Mouse (Mus musculus): ENCODE measurements around the gene Gipr. TPM values are rescaled to one million over a fixed set of nuclear protein-coding genes. Genes with fewer than 3 reads are reported as not detected.

Gene Gipr
- total and polyA plus RNA-seq, 2 experiments, result not detected

GRCm38 (mm10) chr7:19169506-19169905, 3.6 kb upstream of the Gipr start:
- no peaks in the 10 kb centered on the region for H3K4me1 ChIP-seq (ENCODE audit: control insufficient read depth, insufficient read depth, low read length)
- peaks cover 8% of the 10 kb centered on the region; the same call in 1 of the 2 replicates for H3K27me3 ChIP-seq (ENCODE audit: control insufficient read depth, insufficient read depth, low read length)
- H3K9ac ChIP-seq (ENCODE audit: low read depth, low read length), result no peak overlapping the region
- WGBS, result 65% methylated on average over 10 of the region's 10 CpGs
- TF ChIP-seq CTCF (IDR thresholded peaks at IDR 0.05; ENCODE audit: low read depth, low read length) (no peak), POLR2A (IDR thresholded peaks at IDR 0.05; ENCODE audit: extremely low read depth, insufficient read depth, low read length) (no peak)
- H3K79me2 ChIP-seq (ENCODE audit: control insufficient read depth, insufficient read depth, low read length), result no peaks in the 10 kb centered on the region
- no peaks in the 10 kb centered on the region for H3K36me3 ChIP-seq (ENCODE audit: control insufficient read depth, insufficient read depth, low read length)
- H3K4me3 ChIP-seq (ENCODE audit: insufficient read depth, low read depth, low read length), result no peak overlapping the region
- H3K27ac ChIP-seq (replicated peaks; ENCODE audit: insufficient read depth, low read depth, low read length), result no peak overlapping the region
- no peak for DNase-seq (ENCODE audit: extremely low read depth, low read depth, low spot score)

GRCm38 (mm10) chr7:19166990-19167389, 1.1 kb upstream of the Gipr start:
- Histone ChIP-seq H3K9ac (ENCODE audit: low read depth, low read length) (no peak overlapping the region), H3K27ac (replicated peaks; ENCODE audit: insufficient read depth, low read depth, low read length) (no peak overlapping the region), H3K27me3 (ENCODE audit: control insufficient read depth, insufficient read depth, low read length) (peaks cover 10% of the 10 kb centered on the region; the same call in 1 of the 2 replicates), H3K4me1 (ENCODE audit: control insufficient read depth, insufficient read depth, low read length) (no peaks in the 10 kb centered on the region), H3K36me3 (ENCODE audit: control insufficient read depth, insufficient read depth, low read length) (no peaks in the 10 kb centered on the region), H3K79me2 (ENCODE audit: control insufficient read depth, insufficient read depth, low read length) (no peaks in the 10 kb centered on the region), H3K4me3 (ENCODE audit: insufficient read depth, low read depth, low read length) (no peak overlapping the region)
- WGBS, result 86% methylated on average over 3 of the region's 3 CpGs
- TF ChIP-seq CTCF (IDR thresholded peaks at IDR 0.05; ENCODE audit: low read depth, low read length) (no peak), POLR2A (IDR thresholded peaks at IDR 0.05; ENCODE audit: extremely low read depth, insufficient read depth, low read length) (no peak)
- DNase-seq (ENCODE audit: extremely low read depth, low read depth, low spot score), result no peak

- peaks cover 10% of the 10 kb centered on the region; the same call in 1 of the 2 replicates for H3K27me3 ChIP-seq (ENCODE audit: control insufficient read depth, insufficient read depth, low read length)
- no peak overlapping the region for H3K9ac ChIP-seq (ENCODE audit: low read depth, low read length)
Measured at GRCm38 (mm10) chr7:19164978-19165377, 949 bp downstream of the Gipr start.

GRCm38 (mm10) chr7:19164189-19164588, 1.7 kb downstream of the Gipr start:
- no peaks in the 10 kb centered on the region for H3K36me3 ChIP-seq (ENCODE audit: control insufficient read depth, insufficient read depth, low read length)
- no peak overlapping the region for H3K9ac ChIP-seq (ENCODE audit: low read depth, low read length)
- peaks cover 14% of the 10 kb centered on the region; the same call in 1 of the 2 replicates for H3K27me3 ChIP-seq (ENCODE audit: control insufficient read depth, insufficient read depth, low read length)
- no peak overlapping the region for H3K4me3 ChIP-seq (ENCODE audit: insufficient read depth, low read depth, low read length)
- no peak overlapping the region for H3K27ac ChIP-seq (replicated peaks; ENCODE audit: insufficient read depth, low read depth, low read length)
- WGBS, result 3% methylated on average over 6 of the region's 6 CpGs
- TF ChIP-seq CTCF (IDR thresholded peaks at IDR 0.05; ENCODE audit: low read depth, low read length) (no peak), POLR2A (IDR thresholded peaks at IDR 0.05; ENCODE audit: extremely low read depth, insufficient read depth, low read length) (no peak)
- H3K79me2 ChIP-seq (ENCODE audit: control insufficient read depth, insufficient read depth, low read length), result no peaks in the 10 kb centered on the region
- DNase-seq (ENCODE audit: extremely low read depth, low read depth, low spot score), result peak; percentile 5
- no peaks in the 10 kb centered on the region for H3K4me1 ChIP-seq (ENCODE audit: control insufficient read depth, insufficient read depth, low read length)

More at GRCm38 (mm10) chr7:19164978-19165377, 949 bp downstream of the Gipr start:
- no peaks in the 10 kb centered on the region for H3K79me2 ChIP-seq (ENCODE audit: control insufficient read depth, insufficient read depth, low read length)
- no peak overlapping the region for H3K27ac ChIP-seq (replicated peaks; ENCODE audit: insufficient read depth, low read depth, low read length)
- no peak for TF ChIP-seq POLR2A (IDR thresholded peaks at IDR 0.05; ENCODE audit: extremely low read depth, insufficient read depth, low read length)
- TF ChIP-seq CTCF (IDR thresholded peaks at IDR 0.05; ENCODE audit: low read depth, low read length), result no peak
- H3K4me3 ChIP-seq (ENCODE audit: insufficient read depth, low read depth, low read length), result no peak overlapping the region
- 5% methylated on average over 13 of the region's 13 CpGs for WGBS
- H3K36me3 ChIP-seq (ENCODE audit: control insufficient read depth, insufficient read depth, low read length), result no peaks in the 10 kb centered on the region
- H3K4me1 ChIP-seq (ENCODE audit: control insufficient read depth, insufficient read depth, low read length), result no peaks in the 10 kb centered on the region
- no peak for DNase-seq (ENCODE audit: extremely low read depth, low read depth, low spot score)

GRCm38 (mm10) chr7:19163752-19164151, 2.2 kb downstream of the Gipr start:
- peaks cover 14% of the 10 kb centered on the region; the same call in 1 of the 2 replicates for H3K27me3 ChIP-seq (ENCODE audit: control insufficient read depth, insufficient read depth, low read length)
- DNase-seq (ENCODE audit: extremely low read depth, low read depth, low spot score), result no peak
- TF ChIP-seq CTCF (IDR thresholded peaks at IDR 0.05; ENCODE audit: low read depth, low read length) (no peak), POLR2A (IDR thresholded peaks at IDR 0.05; ENCODE audit: extremely low read depth, insufficient read depth, low read length) (no peak)
- H3K79me2 ChIP-seq (ENCODE audit: control insufficient read depth, insufficient read depth, low read length), result no peaks in the 10 kb centered on the region
- WGBS, result 53% methylated on average over 12 of the region's 12 CpGs
- H3K9ac ChIP-seq (ENCODE audit: low read depth, low read length), result no peak overlapping the region
- H3K4me3 ChIP-seq (ENCODE audit: insufficient read depth, low read depth, low read length), result no peak overlapping the region
- no peaks in the 10 kb centered on the region for H3K36me3 ChIP-seq (ENCODE audit: control insufficient read depth, insufficient read depth, low read length)
- no peak overlapping the region for H3K27ac ChIP-seq (replicated peaks; ENCODE audit: insufficient read depth, low read depth, low read length)
- no peaks in the 10 kb centered on the region for H3K4me1 ChIP-seq (ENCODE audit: control insufficient read depth, insufficient read depth, low read length)

GRCm38 (mm10) chr7:19162928-19163327, 3.0 kb downstream of the Gipr start:
- WGBS, result 84% methylated on average over 7 of the region's 7 CpGs
- H3K27me3 ChIP-seq (ENCODE audit: control insufficient read depth, insufficient read depth, low read length), result peaks cover 14% of the 10 kb centered on the region; the same call in 1 of the 2 replicates
- no peaks in the 10 kb centered on the region for H3K36me3 ChIP-seq (ENCODE audit: control insufficient read depth, insufficient read depth, low read length)
- no peaks in the 10 kb centered on the region for H3K4me1 ChIP-seq (ENCODE audit: control insufficient read depth, insufficient read depth, low read length)
- no peak overlapping the region for H3K9ac ChIP-seq (ENCODE audit: low read depth, low read length)
- H3K4me3 ChIP-seq (ENCODE audit: insufficient read depth, low read depth, low read length), result no peak overlapping the region
- H3K27ac ChIP-seq (replicated peaks; ENCODE audit: insufficient read depth, low read depth, low read length), result no peak overlapping the region
- TF ChIP-seq POLR2A (IDR thresholded peaks at IDR 0.05; ENCODE audit: extremely low read depth, insufficient read depth, low read length) (no peak), CTCF (IDR thresholded peaks at IDR 0.05; ENCODE audit: low read depth, low read length) (no peak)
- no peaks in the 10 kb centered on the region for H3K79me2 ChIP-seq (ENCODE audit: control insufficient read depth, insufficient read depth, low read length)
- no peak for DNase-seq (ENCODE audit: extremely low read depth, low read depth, low spot score)

Data from liver, adult 2 months (tissue).